Mouse (Mus musculus) CH12.LX (cell line): Measurements from ENCODE around the gene Olfr1393. TPM values are rescaled to one million over a fixed set of nuclear protein-coding genes. Genes with fewer than 3 reads are reported as not detected.

ENCODE experiments used
- DNase-seq: peaks from one replicate; pipeline ENCODE4 v3.0.0-alpha.2; 2013; ENCODE audit errors: extremely low read depth
- H3K27ac ChIP-seq: 2 replicates; pipeline ENCODE4 v1.5.1; 2012; ENCODE audit warnings: low read depth, mild to moderate bottlenecking, control low read depth, moderate library complexity; ENCODE audit not compliant: insufficient read depth
- H3K27me3 ChIP-seq: replicated peaks from 2 replicates; pipeline ENCODE3; 2012; ENCODE audit warnings: inconsistent platforms
- H3K36me3 ChIP-seq, 2 experiments: replicated peaks in 1 of 2; 2 replicates each; pipeline versions ENCODE3 to v1.6.1; 2012; ENCODE audit warnings: inconsistent platforms in 1 of 2, low read length in 1 of 2, mild to moderate bottlenecking in 1 of 2, mixed read lengths in 1 of 2, moderate library complexity in 1 of 2; ENCODE audit not compliant: control insufficient read depth in 1 of 2, insufficient read depth in 1 of 2
- H3K4me1 ChIP-seq, 2 experiments: 2 replicates each; pipeline ENCODE4 v1.6.1; 2012; ENCODE audit warnings: inconsistent platforms in 1 of 2, moderate library complexity in 1 of 2; ENCODE audit not compliant: insufficient read depth in 2 of 2, control insufficient read depth in 1 of 2
- H3K4me2 ChIP-seq: 2 replicates; pipeline ENCODE4 v1.6.1; 2012; ENCODE audit warnings: low read depth, mild to moderate bottlenecking, control low read depth; ENCODE audit not compliant: poor library complexity, insufficient read depth, severe bottlenecking
- H3K4me3 ChIP-seq, 3 experiments: fragments of 150-350 bp in 1 of 3; sonication (generic) in 1 of 3; replicated peaks in 1 of 3; 2 replicates each; pipeline versions ENCODE3 to v1.5.1; 2011 to 2012; ENCODE audit warnings: low read depth in 2 of 3, low read length in 2 of 3, mild to moderate bottlenecking in 2 of 3, moderate library complexity in 2 of 3, control low read depth in 1 of 3, improper control_type of control experiment in 1 of 3, inconsistent platforms in 1 of 3, mixed read lengths in 1 of 3; ENCODE audit not compliant: poor library complexity in 1 of 3
- H3K79me2 ChIP-seq: replicated peaks from 2 replicates; pipeline ENCODE4 v1.6.1; 2012; ENCODE audit warnings: mild to moderate bottlenecking, moderate library complexity; ENCODE audit not compliant: control insufficient read depth, poor library complexity, insufficient read depth, severe bottlenecking; ENCODE audit errors: extremely low read depth
- H3K9ac ChIP-seq: 2 replicates; pipeline ENCODE4 v1.6.1; 2012; ENCODE audit warnings: low read depth, mild to moderate bottlenecking, control low read depth, moderate library complexity; ENCODE audit not compliant: insufficient read depth
- H3K9me3 ChIP-seq: replicated peaks from 2 replicates; pipeline ENCODE3; 2012; ENCODE audit warnings: low read length, inconsistent platforms, mixed read lengths
- BHLHE40 ChIP-seq: IDR thresholded peaks from 2 replicates; pipeline ENCODE4 v1.6.1; 2011; ENCODE audit warnings: mild to moderate bottlenecking, low read depth, low read length, improper control_type of control experiment
- CHD2 ChIP-seq: IDR thresholded peaks from 2 replicates; pipeline ENCODE4 v1.6.1; 2011; ENCODE audit warnings: low read length, improper control_type of control experiment
- ELF1 ChIP-seq: IDR thresholded peaks from 2 replicates; pipeline ENCODE4 v1.6.1; 2014; ENCODE audit warnings: low read depth, mild to moderate bottlenecking, inconsistent platforms, low read length, improper control_type of control experiment
- EP300 ChIP-seq: IDR thresholded peaks from 2 replicates; pipeline ENCODE4 v1.6.1; 2011; ENCODE audit warnings: low read length, improper control_type of control experiment
- IRF4 ChIP-seq: IDR thresholded peaks from 2 replicates; pipeline ENCODE4 v1.6.1; 2014; ENCODE audit warnings: low read depth, mild to moderate bottlenecking, inconsistent platforms, low read length, improper control_type of control experiment
- JUN ChIP-seq: IDR thresholded peaks from 2 replicates; pipeline ENCODE4 v1.6.1; 2011; ENCODE audit warnings: low read depth, mild to moderate bottlenecking, low read length, improper control_type of control experiment, moderate library complexity; ENCODE audit not compliant: insufficient read depth
- JUND ChIP-seq: conservative IDR thresholded peaks from 2 replicates; pipeline ENCODE4 v1.6.1; 2011; ENCODE audit warnings: low read depth, low read length, improper control_type of control experiment
- KAT2A ChIP-seq: IDR thresholded peaks from 2 replicates; pipeline ENCODE4 v1.6.1; 2012; ENCODE audit warnings: low read length, improper control_type of control experiment, inconsistent platforms; ENCODE audit not compliant: insufficient replicate concordance
- MAX ChIP-seq: IDR thresholded peaks from 2 replicates; pipeline ENCODE4 v1.6.1; 2011; ENCODE audit warnings: low read length, improper control_type of control experiment
- MAZ ChIP-seq: IDR thresholded peaks from 2 replicates; pipeline ENCODE4 v1.6.1; 2012; ENCODE audit warnings: low read depth, mild to moderate bottlenecking, inconsistent platforms, low read length, improper control_type of control experiment, moderate library complexity
- MXI1 ChIP-seq: IDR thresholded peaks from 2 replicates; pipeline ENCODE4 v1.6.1; 2011; ENCODE audit warnings: mild to moderate bottlenecking, low read depth, low read length, improper control_type of control experiment
- MYC ChIP-seq: IDR thresholded peaks from 2 replicates; pipeline ENCODE4 v1.6.1; 2011; ENCODE audit warnings: low read depth, mild to moderate bottlenecking, improper control_type of control experiment, low read length
- NELFE ChIP-seq: IDR thresholded peaks from 2 replicates; pipeline ENCODE4 v1.6.1; 2011; ENCODE audit warnings: low read depth, low read length, improper control_type of control experiment
- NRF1 ChIP-seq: IDR thresholded peaks from 2 replicates; pipeline ENCODE4 v1.6.1; 2014; ENCODE audit warnings: low read depth, mild to moderate bottlenecking, inconsistent platforms, low read length, improper control_type of control experiment, moderate library complexity
- PAX5 ChIP-seq: IDR thresholded peaks from 2 replicates; pipeline ENCODE4 v1.6.1; 2012; ENCODE audit warnings: low read length, inconsistent platforms, mixed read lengths
- RAD21 ChIP-seq: IDR thresholded peaks from 2 replicates; pipeline ENCODE4 v1.6.1; 2011; ENCODE audit warnings: low read depth, mild to moderate bottlenecking, low read length, improper control_type of control experiment, moderate library complexity
- TBP ChIP-seq: conservative IDR thresholded peaks from 2 replicates; pipeline ENCODE4 v1.6.1; 2011; ENCODE audit warnings: low read depth, low read length, improper control_type of control experiment
- TCF12 ChIP-seq: IDR thresholded peaks from 2 replicates; pipeline ENCODE4 v1.6.1; 2014; ENCODE audit warnings: low read depth, mild to moderate bottlenecking, inconsistent platforms, low read length, improper control_type of control experiment
- ZC3H11A ChIP-seq: IDR thresholded peaks from 2 replicates; pipeline ENCODE4 v1.6.1; 2012; ENCODE audit warnings: low read depth, mild to moderate bottlenecking, inconsistent platforms, low read length, improper control_type of control experiment
- ZMIZ1 ChIP-seq: IDR thresholded peaks from 2 replicates; pipeline ENCODE4 v1.6.1; 2012; ENCODE audit warnings: low read depth, mild to moderate bottlenecking, inconsistent platforms, low read length, improper control_type of control experiment
- dilution Hi-C: fragments of 300-500 bp; cut with MboI; formaldehyde crosslinking; loops from 2 replicates; pipeline ENCODE4 v1.14.3; 2020; ENCODE audit warnings: low sequenced_read_pairs; ENCODE audit not compliant: extremely low pct_unique_long_range_greater_than_20kb, extremely low pct_ligation_motif_present
- in situ Hi-C: fragments of 300-500 bp; cut with MboI; formaldehyde crosslinking; loops from 3 replicates; pipeline ENCODE4 v1.14.3; 2019; ENCODE audit warnings: low sequenced_read_pairs, low pct_ligation_motif_present, low pct_unique_long_range_greater_than_20kb, mixed read lengths
- polyA plus RNA-seq: library from polyadenylated mRNA; unstranded; fragments of >175 nt; gene quantifications from 2 replicates; pipeline ENCODE4 v1.2.1, GENCODE M21; 2012; ENCODE audit warnings: low read depth; ENCODE audit not compliant: insufficient read length
- total RNA-seq, 2 experiments: library from RNA; depleted of rRNA; stranded (reverse); fragments of 300-350 nt in 1 of 2; fragments of >200 nt in 1 of 2; gene quantifications; 2 replicates each; pipeline ENCODE4 v1.2.3; 2012 to 2014

Olfr1393 gene
- total and polyA plus RNA-seq, 3 experiments, result 0.10 TPM; not detected in 2

GRCm38 (mm10) chr11:49263149-49263548, 15.0 kb upstream of the Olfr1393 start:
- dilution Hi-C loops, result no loop called here
- Histone ChIP-seq H3K79me2 (peaks cover 10% of the 10 kb centered on the region), H3K4me3 (no peak overlapping the region), H3K4me2 (no peak overlapping the region), H3K4me1 (peaks cover 0 to 5% of the 10 kb centered on the region in 2 experiments; a peak in 1 of 4 replicates), H3K36me3 (peaks cover 59 to 86% of the 10 kb centered on the region in 2 experiments), H3K9ac (no peak overlapping the region), H3K9me3 (no peaks in the 10 kb centered on the region), H3K27me3 (no peaks in the 10 kb centered on the region)
- no peak for DNase-seq
- TF ChIP-seq JUND, result no peak
- TF ChIP-seq ELF1, result no peak
- TF ChIP-seq NELFE, result no peak
- TF ChIP-seq NRF1, result no peak
- no peak for TF ChIP-seq KAT2A
- TF ChIP-seq ZC3H11A, result no peak
- TF ChIP-seq EP300, result no peak
- TF ChIP-seq TBP, result no peak
- TF ChIP-seq, all 38 proteins: peak for 0
- in situ Hi-C loops, result loop anchor here (5.0 to 25.0 kb wide), 3 partner anchors 66 to 478 kb away; partner anchors contain the start of gene Olfr1396
- no peak overlapping the region for H3K27ac ChIP-seq

GRCm38 (mm10) chr11:49264081-49264480, 14.0 kb upstream of the Olfr1393 start:
- in situ Hi-C loops (loop anchor here (5.0 to 25.0 kb wide), 3 partner anchors 67 to 479 kb away; partner anchors contain the start of gene Olfr1396), dilution Hi-C loops (no loop called here)
- H3K4me3 ChIP-seq, result no peak overlapping the region
- H3K36me3 ChIP-seq, result peaks cover 59 to 79% of the 10 kb centered on the region in 2 experiments
- DNase-seq, result no peak
- no peaks in the 10 kb centered on the region for H3K9me3 ChIP-seq
- no peak overlapping the region for H3K9ac ChIP-seq
- no peak overlapping the region for H3K27ac ChIP-seq
- H3K4me2 ChIP-seq, result no peak overlapping the region
- peaks cover 0 to 5% of the 10 kb centered on the region in 2 experiments; a peak in 1 of 4 replicates for H3K4me1 ChIP-seq
- TF ChIP-seq RAD21 (no peak), MYC (no peak), MAX (no peak), ZMIZ1 (no peak), TBP (no peak), PAX5 (no peak), CHD2 (no peak), JUN (no peak), NELFE (no peak), IRF4 (no peak), EP300 (no peak), TCF12 (no peak), JUND (no peak), MAZ (no peak), MXI1 (no peak), BHLHE40 (no peak)
- H3K79me2 ChIP-seq, result peaks cover 8% of the 10 kb centered on the region
- H3K27me3 ChIP-seq, result no peaks in the 10 kb centered on the region
